Mouse (Mus musculus) MEL (cell line): Measurements from ENCODE around the gene Plekho1. TPM values are rescaled to one million over a fixed set of nuclear protein-coding genes. Genes with fewer than 3 reads are reported as not detected.
A peak's percentile ranks its signal among the peaks of the same experiment; 100 is the strongest.

Source experiments
- DNase-seq: peaks from one replicate; pipeline ENCODE4 v3.0.0; 2011; ENCODE audit warnings: low read depth, low spot score
- H3K27ac ChIP-seq: 2 replicates; pipeline ENCODE4 v1.5.1; 2012; ENCODE audit warnings: low read depth, mild to moderate bottlenecking, control low read depth, low read length, moderate library complexity; ENCODE audit not compliant: control insufficient read depth
- H3K27me3 ChIP-seq, 2 experiments: fragments of 150-350 bp in 1 of 2; sonication (generic) in 1 of 2; 2 replicates each; pipeline ENCODE4 v1.6.1; 2012; ENCODE audit warnings: low read length in 2 of 2, mild to moderate bottlenecking in 2 of 2, improper control_type of control experiment in 1 of 2, moderate library complexity in 1 of 2; ENCODE audit not compliant: insufficient read depth in 2 of 2, control insufficient read depth in 1 of 2
- H3K36me3 ChIP-seq, 2 experiments: 2 replicates each; pipeline ENCODE4 v1.6.1; 2012 to 2014; ENCODE audit warnings: low read length in 2 of 2, improper control_type of control experiment in 1 of 2, inconsistent platforms in 1 of 2, mild to moderate bottlenecking in 1 of 2; ENCODE audit not compliant: insufficient read depth in 2 of 2, control insufficient read depth in 1 of 2
- H3K4me1 ChIP-seq, 2 experiments: fragments of 150-350 bp in 1 of 2; sonication (generic) in 1 of 2; 2 replicates each; pipeline ENCODE4 v1.6.1; 2012; ENCODE audit warnings: low read length in 2 of 2, improper control_type of control experiment in 1 of 2, mild to moderate bottlenecking in 1 of 2; ENCODE audit not compliant: insufficient read depth in 2 of 2, control insufficient read depth in 1 of 2
- H3K4me3 ChIP-seq, 2 experiments: fragments of 150-350 bp in 1 of 2; sonication (generic) in 1 of 2; 2 replicates each; pipeline ENCODE4 v1.5.1; 2012; ENCODE audit warnings: low read depth in 2 of 2, low read length in 2 of 2, mild to moderate bottlenecking in 2 of 2, moderate library complexity in 2 of 2, control low read depth in 1 of 2, improper control_type of control experiment in 1 of 2; ENCODE audit not compliant: control insufficient read depth in 1 of 2, insufficient read depth in 1 of 2
- H3K79me2 ChIP-seq: 2 replicates; pipeline ENCODE4 v1.6.1; 2012; ENCODE audit warnings: mild to moderate bottlenecking, low read length, moderate library complexity; ENCODE audit not compliant: control insufficient read depth, poor library complexity, insufficient read depth
- H3K9ac ChIP-seq: 2 replicates; pipeline ENCODE4 v1.6.1; 2012; ENCODE audit warnings: low read depth, mild to moderate bottlenecking, control low read depth, low read length, moderate library complexity; ENCODE audit not compliant: control insufficient read depth, poor library complexity, severe bottlenecking
- H3K9me3 ChIP-seq: fragments of 150-350 bp; sonication (generic); replicated peaks from 2 replicates; pipeline ENCODE4 v1.6.1; 2012; ENCODE audit warnings: mild to moderate bottlenecking, low read length, improper control_type of control experiment, moderate library complexity; ENCODE audit not compliant: insufficient read depth
- BHLHE40 ChIP-seq: IDR thresholded peaks from 2 replicates; pipeline ENCODE4 v1.6.1; 2012; ENCODE audit warnings: low read depth, mild to moderate bottlenecking, inconsistent platforms, low read length, improper control_type of control experiment, borderline replicate concordance
- CHD1 ChIP-seq: IDR thresholded peaks from 2 replicates; pipeline ENCODE4 v1.6.1; 2012; ENCODE audit warnings: low read depth, mild to moderate bottlenecking, inconsistent platforms, low read length, improper control_type of control experiment
- CTCF ChIP-seq, 3 experiments: IDR thresholded peaks in 2 of 3; conservative IDR thresholded peaks in 1 of 3; 2 replicates each; pipeline ENCODE4 v1.5.1; 2011 to 2012; ENCODE audit warnings: low read length in 3 of 3, low read depth in 2 of 3, mild to moderate bottlenecking in 2 of 3, improper control_type of control experiment in 1 of 3, inconsistent platforms in 1 of 3, mixed read lengths in 1 of 3, moderate library complexity in 1 of 3; ENCODE audit not compliant: control insufficient read depth in 1 of 3, insufficient read depth in 1 of 3, poor library complexity in 1 of 3, severe bottlenecking in 1 of 3
- ELF1 ChIP-seq: IDR thresholded peaks from 2 replicates; pipeline ENCODE4 v1.6.1; 2014; ENCODE audit warnings: low read depth, mild to moderate bottlenecking, inconsistent platforms, low read length, improper control_type of control experiment, moderate library complexity
- ETS1 ChIP-seq: IDR thresholded peaks from 2 replicates; pipeline ENCODE4 v1.6.1; 2012; ENCODE audit warnings: low read depth, mild to moderate bottlenecking, inconsistent platforms, low read length, improper control_type of control experiment, moderate library complexity
- HCFC1 ChIP-seq: IDR thresholded peaks from 2 replicates; pipeline ENCODE4 v1.6.1; 2012; ENCODE audit warnings: low read depth, mild to moderate bottlenecking, inconsistent platforms, low read length, improper control_type of control experiment, moderate library complexity
- JUND ChIP-seq: IDR thresholded peaks from 2 replicates; pipeline ENCODE4 v1.6.1; 2011; ENCODE audit warnings: low read depth, mild to moderate bottlenecking, improper control_type of control experiment, low read length
- MAFK ChIP-seq: IDR thresholded peaks from 2 replicates; pipeline ENCODE4 v1.6.1; 2011; ENCODE audit warnings: low read depth, mild to moderate bottlenecking, low read length, improper control_type of control experiment, borderline replicate concordance
- MAX ChIP-seq: IDR thresholded peaks from 2 replicates; pipeline ENCODE4 v1.6.1; 2011; ENCODE audit warnings: low read length, improper control_type of control experiment
- MXI1 ChIP-seq: IDR thresholded peaks from 2 replicates; pipeline ENCODE4 v1.6.1; 2011; ENCODE audit warnings: mild to moderate bottlenecking, low read depth, low read length, improper control_type of control experiment
- MYB ChIP-seq: IDR thresholded peaks from 2 replicates; pipeline ENCODE4 v1.6.1; 2011; ENCODE audit warnings: mild to moderate bottlenecking, low read depth, low read length, improper control_type of control experiment
- MYC ChIP-seq: IDR thresholded peaks from 2 replicates; pipeline ENCODE4 v1.6.1; 2011; ENCODE audit warnings: low read depth, mild to moderate bottlenecking, low read length, improper control_type of control experiment, moderate library complexity
- POLR2A ChIP-seq, 2 experiments: IDR thresholded peaks; 2 replicates each; pipeline ENCODE4 v1.6.1; 2011 to 2012; ENCODE audit warnings: low read length in 2 of 2, mild to moderate bottlenecking in 2 of 2, control low read depth in 1 of 2, improper control_type of control experiment in 1 of 2, low read depth in 1 of 2, moderate library complexity in 1 of 2; ENCODE audit not compliant: control insufficient read depth in 1 of 2, insufficient read depth in 1 of 2, poor library complexity in 1 of 2
- RAD21 ChIP-seq: IDR thresholded peaks from 2 replicates; pipeline ENCODE4 v1.6.1; 2011; ENCODE audit warnings: mild to moderate bottlenecking, low read depth, low read length, improper control_type of control experiment
- RCOR1 ChIP-seq: IDR thresholded peaks from 2 replicates; pipeline ENCODE4 v1.6.1; 2012; ENCODE audit warnings: low read depth, mild to moderate bottlenecking, inconsistent platforms, low read length, improper control_type of control experiment
- SIN3A ChIP-seq: IDR thresholded peaks from 2 replicates; pipeline ENCODE4 v1.6.1; 2012; ENCODE audit warnings: low read length, improper control_type of control experiment, inconsistent platforms
- SMC3 ChIP-seq: IDR thresholded peaks from 2 replicates; pipeline ENCODE4 v1.6.1; 2011; ENCODE audit warnings: low read depth, low read length, improper control_type of control experiment
- TAL1 ChIP-seq: IDR thresholded peaks from 2 replicates; pipeline ENCODE4 v1.6.1; 2012; ENCODE audit warnings: mild to moderate bottlenecking, inconsistent platforms, low read length, moderate library complexity, mixed read lengths
- TBP ChIP-seq: IDR thresholded peaks from 2 replicates; pipeline ENCODE4 v1.8.0; 2011; ENCODE audit warnings: low read depth, low read length, improper control_type of control experiment
- USF2 ChIP-seq, 2 experiments: IDR thresholded peaks; 2 replicates each; pipeline ENCODE4 v1.6.1; 2011 to 2012; ENCODE audit warnings: improper control_type of control experiment in 2 of 2, low read length in 2 of 2, borderline replicate concordance in 1 of 2, inconsistent platforms in 1 of 2, low read depth in 1 of 2, mild to moderate bottlenecking in 1 of 2; ENCODE audit not compliant: insufficient read depth in 1 of 2
- ZC3H11A ChIP-seq: IDR thresholded peaks from 2 replicates; pipeline ENCODE4 v1.6.1; 2012; ENCODE audit warnings: low read depth, mild to moderate bottlenecking, inconsistent platforms, low read length, improper control_type of control experiment
- ZKSCAN1 ChIP-seq: IDR thresholded peaks from 2 replicates; pipeline ENCODE4 v1.6.1; 2012; ENCODE audit warnings: low read depth, mild to moderate bottlenecking, inconsistent platforms, low read length, improper control_type of control experiment, moderate library complexity
- ZNF384 ChIP-seq: IDR thresholded peaks from 2 replicates; pipeline ENCODE4 v1.6.1; 2012; ENCODE audit warnings: low read depth, mild to moderate bottlenecking, inconsistent platforms, low read length, improper control_type of control experiment
- polyA plus RNA-seq, 2 experiments: library from polyadenylated mRNA; stranded (reverse) in 1 of 2; unstranded in 1 of 2; fragments of >175 nt in 1 of 2; fragments of >200 nt in 1 of 2; gene quantifications; 2 replicates each; pipeline versions ENCODE4 v1.2.1 to v1.2.4; 2012; ENCODE audit warnings: low replicate concordance in 2 of 2, low read depth in 1 of 2; ENCODE audit not compliant: insufficient read length in 2 of 2, insufficient read depth in 1 of 2, missing spikeins in 1 of 2
- total RNA-seq: library from RNA; depleted of rRNA; stranded (reverse); fragments of 300-350 nt; gene quantifications from 2 replicates; pipeline ENCODE4 v1.2.3, GENCODE M21; 2012

Gene Plekho1
- total and polyA plus RNA-seq, 3 experiments = 4.2 to 19.2 TPM; not detected in 1

DNA sequence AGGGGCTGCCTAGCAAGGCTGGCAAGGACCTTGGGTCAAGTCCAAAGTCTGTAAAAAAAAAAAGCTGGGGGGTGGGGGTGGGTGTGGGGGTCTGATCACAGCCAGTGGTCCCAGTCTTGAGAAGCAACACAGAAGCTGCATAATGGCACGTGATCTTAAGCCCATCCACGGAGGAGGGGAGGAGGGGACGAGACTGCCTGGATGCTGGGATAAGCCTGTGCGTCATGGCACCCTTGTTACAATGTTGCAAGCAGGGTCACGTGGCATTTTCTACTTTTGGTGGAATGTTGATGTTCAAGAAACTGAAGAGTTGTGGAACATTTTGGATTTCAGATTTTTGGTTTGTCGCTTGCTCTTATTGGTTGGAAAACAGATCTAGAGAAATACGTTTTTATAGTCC, 52.6 kb downstream of the Plekho1 start:
- no peak for DNase-seq
- no peak overlapping the region for H3K9ac ChIP-seq
- no peak for TF ChIP-seq CTCF (IDR thresholded peaks at IDR 0.05 in 2 of 3, conservative IDR thresholded peaks at IDR 0.05 in 1 of 3; ENCODE audit: control insufficient read depth in 1 of 3, insufficient read depth in 1 of 3, low read depth in 2 of 3, low read length in 3 of 3, poor library complexity in 1 of 3, severe bottlenecking in 1 of 3)
- 0 out of 4 replicates have a peak, but pooled peaks of 1 of the 2 experiments have one; percentile 18 for TF ChIP-seq POLR2A (IDR thresholded peaks at IDR 0.05; ENCODE audit: control insufficient read depth in 1 of 2, insufficient read depth in 1 of 2, low read depth in 1 of 2, low read length in 2 of 2, poor library complexity in 1 of 2)
- no peak for TF ChIP-seq JUND
- TF ChIP-seq CHD1 = no peak
- peaks cover 0 to 63% of the 10 kb centered on the region in 2 experiments; a peak in 2 of 4 replicates for H3K36me3 ChIP-seq
- no peaks in the 10 kb centered on the region for H3K9me3 ChIP-seq
- no peak overlapping the region for H3K4me3 ChIP-seq
- H3K79me2 ChIP-seq = peaks cover 5% of the 10 kb centered on the region; the same call in 1 of the 2 replicates
- H3K27me3 ChIP-seq = no peaks in the 10 kb centered on the region
- no peaks in the 10 kb centered on the region for H3K4me1 ChIP-seq
- H3K27ac ChIP-seq = no peak overlapping the region

- H3K27me3 ChIP-seq = no peaks in the 10 kb centered on the region
Measured at GRCm38 (mm10) chr3:95942749-95943148, 53.1 kb downstream of the Plekho1 start.

DNA sequence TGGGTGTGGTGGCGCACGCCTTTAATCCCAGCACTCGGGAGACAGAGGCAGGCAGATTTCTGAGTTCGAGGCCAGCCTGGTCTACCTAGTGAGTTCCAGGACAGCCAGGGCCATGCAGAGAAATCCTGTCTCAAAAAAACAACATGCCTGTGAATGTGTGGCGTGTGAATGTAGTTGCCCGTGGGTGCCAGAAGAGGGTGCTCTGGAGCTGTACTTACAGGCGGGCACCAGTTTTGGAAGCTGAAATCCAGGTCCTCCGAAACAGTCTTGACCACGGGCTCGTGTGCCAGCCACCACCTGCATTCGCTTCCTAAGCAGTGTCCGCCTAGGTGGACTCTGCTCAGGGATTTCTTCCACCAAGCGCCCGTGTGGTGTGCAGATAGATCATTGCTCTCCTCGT, 57.0 kb downstream of the Plekho1 start:
- no peak overlapping the region for H3K27ac ChIP-seq
- H3K36me3 ChIP-seq = peaks cover 16 to 68% of the 10 kb centered on the region in 2 experiments
- no peak overlapping the region for H3K9ac ChIP-seq
- peak; percentile 76 for DNase-seq
- H3K79me2 ChIP-seq = peaks cover 11% of the 10 kb centered on the region
- no peaks in the 10 kb centered on the region for H3K9me3 ChIP-seq
- H3K4me3 ChIP-seq = no peak overlapping the region
- H3K4me1 ChIP-seq = peaks cover 5 to 7% of the 10 kb centered on the region in 2 experiments
- H3K27me3 ChIP-seq = no peaks in the 10 kb centered on the region
- TF ChIP-seq SIN3A (no peak), RCOR1 (no peak), CTCF (IDR thresholded peaks at IDR 0.05 in 2 of 3, conservative IDR thresholded peaks at IDR 0.05 in 1 of 3; ENCODE audit: control insufficient read depth in 1 of 3, insufficient read depth in 1 of 3, low read depth in 2 of 3, low read length in 3 of 3, poor library complexity in 1 of 3, severe bottlenecking in 1 of 3) (peak; percentile 77 to 84 (median 84)), RAD21 (peak; percentile 62), POLR2A (IDR thresholded peaks at IDR 0.05; ENCODE audit: control insufficient read depth in 1 of 2, insufficient read depth in 1 of 2, low read depth in 1 of 2, low read length in 2 of 2, poor library complexity in 1 of 2) (no peak), JUND (no peak), MYB (no peak), ZNF384 (0 out of 2 replicates have a peak, but pooled peaks have one; percentile 38), USF2 (IDR thresholded peaks at IDR 0.05; ENCODE audit: borderline replicate concordance in 1 of 2, insufficient read depth in 1 of 2, low read depth in 1 of 2, low read length in 2 of 2) (no peak), MAX (no peak), TAL1 (no peak), TBP (no peak), SMC3 (peak; percentile 62), BHLHE40 (no peak), HCFC1 (no peak), MYC (no peak), MXI1 (no peak), MAFK (no peak), ZKSCAN1 (no peak), ZC3H11A (peak; percentile 47; the same call in 1 of the 2 replicates), ELF1 (no peak), ETS1 (no peak)

More at GRCm38 (mm10) chr3:95942749-95943148, 53.1 kb downstream of the Plekho1 start:
- Histone ChIP-seq H3K36me3 (peaks cover 2 to 66% of the 10 kb centered on the region in 2 experiments; a peak in 3 of 4 replicates), H3K4me1 (no peaks in the 10 kb centered on the region), H3K27ac (no peak overlapping the region), H3K4me3 (no peak overlapping the region), H3K79me2 (peaks cover 5% of the 10 kb centered on the region; the same call in 1 of the 2 replicates), H3K9me3 (no peaks in the 10 kb centered on the region), H3K9ac (no peak overlapping the region)
- DNase-seq = no peak
- TF ChIP-seq TAL1 (0 out of 2 replicates have a peak, but pooled peaks have one; percentile 6), ZKSCAN1 (no peak), JUND (no peak), RCOR1 (no peak), MAFK (0 out of 2 replicates have a peak, but pooled peaks have one; percentile 47), ZC3H11A (no peak), SMC3 (no peak)
